Mouse (Mus musculus): ENCODE results near the gene Hist1h4i.

- TF ChIP-seq CTCF (IDR thresholded peaks at IDR 0.05; ENCODE audit: low read depth) (peak; percentile 97), EP300 (IDR thresholded peaks at IDR 0.05; ENCODE audit: low read depth) (no peak)
These were observed 12.3 kb downstream of the Hist1h4i start for GRCm38 (mm10) chr13:22028673-22029460.

All from liver, embryonic 14.5 days (tissue).